ENCODE assay signal across 16 mouse cellular contexts in the genomic region with DNA sequence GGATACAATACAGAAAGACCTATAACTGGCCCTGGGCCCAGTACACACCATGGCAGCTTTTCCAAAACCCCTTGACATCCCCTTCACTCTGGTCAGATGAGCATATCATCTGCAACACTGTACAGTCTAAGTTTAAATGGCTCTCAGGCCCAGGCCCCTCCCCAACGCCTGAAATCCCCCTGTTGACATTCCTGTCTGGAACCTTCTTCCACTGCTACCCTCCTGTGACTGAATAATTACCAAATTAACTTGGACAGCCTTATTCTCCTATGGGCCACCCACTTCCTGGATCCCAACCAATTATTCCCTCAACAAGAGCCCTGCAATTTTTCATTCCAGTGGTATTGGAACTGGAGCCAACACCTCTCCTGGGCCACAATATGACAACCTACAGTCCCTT. TPM values are rescaled to one million over a fixed set of nuclear protein-coding genes. Genes with fewer than 3 reads are reported as not detected.
DNase-seq lines count a peak whose midpoint lies in the region; ATAC-seq and TF ChIP-seq lines count a peak whose summit lies in the region.
"Had no signal": no experiment of that assay in that cellular context is flagged by ENCODE, and none has a peak within 500 bp of the region (broad histone marks: within the 10 kb centered on the region; RNA-seq: fewer than 3 reads in every experiment).

No protein-coding gene starts in this region.

- 30% methylated on average over 1 of the region's 1 CpGs for WGBS in heart, embryonic 11.5 days (ENCODE audit: insufficient replicate concordance)
- 40% methylated on average over 1 of the region's 1 CpGs for WGBS in lung, adult 2 months
- 72% methylated on average over 1 of the region's 1 CpGs for WGBS in embryonic facial prominence, embryonic 10.5 days
- 87% methylated on average over 1 of the region's 1 CpGs for WGBS in limb, embryonic 13.5 days
- 77% methylated on average over 1 of the region's 1 CpGs for WGBS in neural tube, embryonic 15.5 days

- H3K4me2 ChIP-seq in heart, embryonic 11.5 days, result peak overlapping the region; percentile 67
- H3K4me2 ChIP-seq in limb, embryonic 13.5 days (replicated peaks), result peak overlapping the region; percentile 65
- H3K4me2 ChIP-seq in neural tube, embryonic 15.5 days, result no peak overlapping the region

- H3K4me3 ChIP-seq in heart, embryonic 11.5 days (ENCODE audit: low read depth, low read length), result peak overlapping the region; percentile 71
- no peak overlapping the region for H3K4me3 ChIP-seq in lung, adult 2 months (replicated peaks; ENCODE audit: extremely low read depth, low read depth, low read length)
- H3K4me3 ChIP-seq in embryonic facial prominence, embryonic 10.5 days, result 0 out of 2 replicates have a peak overlapping the region, but pooled peaks have one; percentile 1
- peak overlapping the region; percentile 61; the same call in 1 of the 2 replicates for H3K4me3 ChIP-seq in limb, embryonic 13.5 days
- no peak overlapping the region for H3K4me3 ChIP-seq in neural tube, embryonic 15.5 days (replicated peaks)
- H3K4me3 ChIP-seq: left cerebral cortex, adult 2 months; myocyte had no signal

- ATAC-seq in heart, embryonic 11.5 days (replicated peaks; ENCODE audit: insufficient number of reproducible peaks, low FRiP score, low TSS enrichment), result no peak
- ATAC-seq in limb, embryonic 13.5 days (ENCODE audit: low FRiP score, low read depth), result no peak
- no peak for ATAC-seq in neural tube, embryonic 15.5 days (ENCODE audit: low FRiP score)
- ATAC-seq: forebrain, embryonic 16.5 days; Patski had no signal

- peaks cover 58% of the 10 kb centered on the region for H3K4me1 ChIP-seq in heart, embryonic 11.5 days (ENCODE audit: control insufficient read depth, insufficient read depth, low read length)
- H3K4me1 ChIP-seq in lung, adult 2 months (ENCODE audit: control insufficient read depth, insufficient read depth, low read length), result peaks cover 22% of the 10 kb centered on the region
- H3K4me1 ChIP-seq in embryonic facial prominence, embryonic 10.5 days, result peaks cover 48% of the 10 kb centered on the region
- H3K4me1 ChIP-seq in limb, embryonic 13.5 days, result peaks cover 63% of the 10 kb centered on the region
- H3K4me1 ChIP-seq in neural tube, embryonic 15.5 days, result 0 out of 2 replicates have a peak, but pooled peaks cover 7% of the 10 kb centered on the region

- no peak for TF ChIP-seq CTCF in lung, adult 2 months (IDR thresholded peaks at IDR 0.05; ENCODE audit: insufficient read depth, low read length)

- H3K9me3 ChIP-seq in heart, embryonic 11.5 days (replicated peaks; ENCODE audit: control insufficient read depth, low read length), result peaks cover 7% of the 10 kb centered on the region
- peaks cover 44% of the 10 kb centered on the region for H3K9me3 ChIP-seq in embryonic facial prominence, embryonic 10.5 days
- peaks cover 44% of the 10 kb centered on the region for H3K9me3 ChIP-seq in limb, embryonic 13.5 days
- peaks cover 15% of the 10 kb centered on the region for H3K9me3 ChIP-seq in neural tube, embryonic 15.5 days (replicated peaks)

- H3K9ac ChIP-seq in heart, embryonic 11.5 days (ENCODE audit: low read depth, low read length), result no peak overlapping the region
- no peak overlapping the region for H3K9ac ChIP-seq in limb, embryonic 13.5 days
- H3K9ac ChIP-seq in neural tube, embryonic 15.5 days (replicated peaks), result no peak overlapping the region
- H3K9ac ChIP-seq: liver, embryonic 14.5 days had no signal

- H3K27ac ChIP-seq in heart, embryonic 11.5 days (ENCODE audit: low read depth, low read length), result 0 out of 2 replicates have a peak overlapping the region, but pooled peaks have one; percentile 86
- H3K27ac ChIP-seq in embryonic facial prominence, embryonic 10.5 days (replicated peaks), result no peak overlapping the region
- no peak overlapping the region for H3K27ac ChIP-seq in limb, embryonic 13.5 days
- H3K27ac ChIP-seq in neural tube, embryonic 15.5 days (replicated peaks), result no peak overlapping the region
- H3K27ac ChIP-seq: left cerebral cortex, adult 2 months; liver, embryonic 14.5 days had no signal

- TF ChIP-seq POLR2A in lung, adult 2 months (IDR thresholded peaks at IDR 0.05; ENCODE audit: borderline replicate concordance, extremely low read depth, low read depth, low read length), result no peak

- no peak for DNase-seq in heart, adult 9 months (ENCODE audit: low spot score in 2 of 2)
- peak; percentile 27 for DNase-seq in lung, adult 2 months
- DNase-seq in lung, postnatal 25 days (ENCODE audit: low spot score), result no peak
- DNase-seq in embryonic facial prominence, embryonic 10.5 days (ENCODE audit: low spot score), result no peak
- no peak for DNase-seq in layer of hippocampus, postnatal 36 days
- DNase-seq: adrenal gland, adult 2 months; right cerebral cortex, postnatal 14 days; thymus, postnatal 14 days had no signal

- H3K36me3 ChIP-seq in heart, embryonic 11.5 days (ENCODE audit: control insufficient read depth, insufficient read depth, low read length), result peaks cover 79% of the 10 kb centered on the region
- H3K36me3 ChIP-seq in embryonic facial prominence, embryonic 10.5 days (replicated peaks), result peaks cover 97% of the 10 kb centered on the region
- H3K36me3 ChIP-seq in limb, embryonic 13.5 days, result peaks cover 92% of the 10 kb centered on the region
- H3K36me3 ChIP-seq in neural tube, embryonic 15.5 days, result peaks cover 51% of the 10 kb centered on the region

- H3K27me3 ChIP-seq in heart, embryonic 11.5 days (ENCODE audit: control insufficient read depth, insufficient read depth, low read length), result no peaks in the 10 kb centered on the region
- H3K27me3 ChIP-seq in embryonic facial prominence, embryonic 10.5 days (replicated peaks; ENCODE audit: low read depth, poor library complexity, severe bottlenecking), result no peaks in the 10 kb centered on the region
- no peaks in the 10 kb centered on the region for H3K27me3 ChIP-seq in limb, embryonic 13.5 days
- H3K27me3 ChIP-seq in neural tube, embryonic 15.5 days (replicated peaks), result no peaks in the 10 kb centered on the region
- H3K27me3 ChIP-seq: Patski had no signal

RNA-seq across cellular contexts. Expression of a gene that starts 25.4 kb away (rescaled TPM):
- polyA plus RNA-seq in heart, embryonic 11.5 days (2014; fragmentation: Nextera tagmentation; extraction: Ambion mirVana), result 199 and 238 TPM in 2 replicates
- polyA plus RNA-seq in lung, adult 2 months (2012; rRNA removed), result 26.8 and 27.5 TPM in 2 replicates
- 25.9 and 27.2 TPM in 2 replicates for polyA plus RNA-seq in embryonic facial prominence, embryonic 10.5 days (2016; fragmentation: Nextera tagmentation; extraction: Ambion mirVana)
- polyA plus RNA-seq in limb, embryonic 13.5 days (2015; fragmentation: Nextera tagmentation; extraction: Ambion mirVana), result 48.7 and 51.5 TPM in 2 replicates
- 10.1 and 12.6 TPM in 2 replicates for polyA plus RNA-seq in neural tube, embryonic 15.5 days (2015; fragmentation: Nextera tagmentation; extraction: Ambion mirVana)
- total RNA-seq in layer of hippocampus, postnatal 36 days (2021), result 10 to 100 TPM; 29.0 to 30.9 TPM

Comparison
In these comparisons a context has a peak if more than half of its experiments do, and no peak if none do; other contexts are left out.
1. H3K4me3 ChIP-seq: peak in heart, embryonic 11.5 days (single experiment), embryonic facial prominence, embryonic 10.5 days (single experiment) and limb, embryonic 13.5 days (single experiment); none in lung, adult 2 months (single experiment) and neural tube, embryonic 15.5 days (single experiment).